16 mouse cellular contexts compared by ENCODE assay signal in genomic region chr5:134644121-134644520, GRCm38 (mm10). TPM values are rescaled to one million over a fixed set of nuclear protein-coding genes. Genes with fewer than 3 reads are reported as not detected.
DNase-seq lines count a peak whose midpoint lies in the region; ATAC-seq and TF ChIP-seq lines count a peak whose summit lies in the region.
"Had no signal": no experiment of that assay in that cellular context is flagged by ENCODE, and none has a peak within 500 bp of the region (broad histone marks: within the 10 kb centered on the region; RNA-seq: fewer than 3 reads in every experiment).

No protein-coding gene starts in this region.

- no peak overlapping the region for H3K4me3 ChIP-seq in heart, embryonic 13.5 days
- no peak overlapping the region for H3K4me3 ChIP-seq in left cerebral cortex, adult 2 months
- H3K4me3 ChIP-seq in intestine, postnatal 0 days (ENCODE audit: low read depth, low read length) = no peak overlapping the region
- H3K4me3 ChIP-seq: embryonic facial prominence, embryonic 10.5 days; liver, embryonic 15.5 days; midbrain, embryonic 12.5 days; stomach, embryonic 15.5 days had no signal

- ATAC-seq in heart, embryonic 13.5 days (ENCODE audit: extremely low read depth, insufficient number of reproducible peaks, low FRiP score, low TSS enrichment) = no peak
- ATAC-seq in intestine, postnatal 0 days = no peak

- intact Hi-C loops in heart, postnatal 14 days (cut with DNase I) = no loop called here
- intact Hi-C loops in left cerebral cortex, adult 2 months (cut with DNase I) = no loop called here

- peak overlapping the region; percentile 36; the same call in 1 of the 2 replicates for H3K27ac ChIP-seq in heart, embryonic 13.5 days (replicated peaks)
- H3K27ac ChIP-seq in left cerebral cortex, adult 2 months = peak overlapping the region; percentile 53
- H3K27ac ChIP-seq in intestine, postnatal 0 days (ENCODE audit: low read depth, low read length) = peak overlapping the region; percentile 60
- H3K27ac ChIP-seq: embryonic facial prominence, embryonic 10.5 days; midbrain, embryonic 12.5 days; stomach, embryonic 15.5 days had no signal

- peak; percentile 2; the same call in 1 of the 2 replicates for TF ChIP-seq CTCF in left cerebral cortex, adult 2 months (IDR thresholded peaks at IDR 0.05)
- TF ChIP-seq CTCF in intestine, postnatal 0 days (IDR thresholded peaks at IDR 0.05; ENCODE audit: low read depth) = peak; percentile 41

- DNase-seq in heart, postnatal 14 days = no peak
- no peak for DNase-seq in left cerebral cortex, adult 2 months (ENCODE audit: extremely low spot score in 1 of 2, low spot score in 2 of 2)
- DNase-seq in left cerebral cortex, adult 11 months (ENCODE audit: low spot score) = no peak
- peak; percentile 58 for DNase-seq in 416B (ENCODE audit: low read depth)
- DNase-seq in gastrocnemius, adult 18-20 months (ENCODE audit: low spot score) = no peak
- no peak for DNase-seq in layer of hippocampus, adult 9-10 months (ENCODE audit: low spot score)
- DNase-seq: cerebellum, adult 9-11 months; kidney, adult 11 months; thymus, postnatal 25 days had no signal

- no peaks in the 10 kb centered on the region for H3K27me3 ChIP-seq in heart, embryonic 13.5 days (replicated peaks)
- no peaks in the 10 kb centered on the region for H3K27me3 ChIP-seq in intestine, postnatal 0 days (replicated peaks; ENCODE audit: control insufficient read depth, insufficient read depth, low read length)
- H3K27me3 ChIP-seq: liver, embryonic 15.5 days; midbrain, embryonic 12.5 days; stomach, embryonic 15.5 days had no signal

- no peak overlapping the region for H3K4me2 ChIP-seq in heart, embryonic 13.5 days
- no peak overlapping the region for H3K4me2 ChIP-seq in intestine, postnatal 0 days (replicated peaks; ENCODE audit: low read depth)
- H3K4me2 ChIP-seq: liver, embryonic 15.5 days; midbrain, embryonic 12.5 days; stomach, embryonic 15.5 days had no signal

- H3K4me1 ChIP-seq in heart, embryonic 13.5 days = peaks cover 15% of the 10 kb centered on the region
- H3K4me1 ChIP-seq in intestine, postnatal 0 days (replicated peaks; ENCODE audit: control insufficient read depth, insufficient read depth, low read length) = no peaks in the 10 kb centered on the region

- 69% methylated on average over 1 of the region's 1 CpGs for WGBS in heart, embryonic 13.5 days
- WGBS in intestine, postnatal 0 days = 80% methylated on average over 1 of the region's 1 CpGs

- no peaks in the 10 kb centered on the region for H3K36me3 ChIP-seq in heart, embryonic 13.5 days
- no peaks in the 10 kb centered on the region for H3K36me3 ChIP-seq in intestine, postnatal 0 days (ENCODE audit: control insufficient read depth, insufficient read depth)
- H3K36me3 ChIP-seq: embryonic facial prominence, embryonic 10.5 days; G1E; liver, embryonic 15.5 days; midbrain, embryonic 12.5 days; stomach, embryonic 15.5 days had no signal

- no peaks in the 10 kb centered on the region for H3K9me3 ChIP-seq in heart, embryonic 13.5 days
- H3K9me3 ChIP-seq in intestine, postnatal 0 days (ENCODE audit: control insufficient read depth) = no peaks in the 10 kb centered on the region
- H3K9me3 ChIP-seq: embryonic facial prominence, embryonic 10.5 days; G1E; liver, embryonic 15.5 days; midbrain, embryonic 12.5 days; stomach, embryonic 15.5 days had no signal

- H3K9ac ChIP-seq in heart, embryonic 13.5 days = no peak overlapping the region
- no peak overlapping the region for H3K9ac ChIP-seq in intestine, postnatal 0 days (ENCODE audit: low read depth, low read length)
- H3K9ac ChIP-seq: liver, embryonic 15.5 days; midbrain, embryonic 12.5 days; stomach, embryonic 15.5 days had no signal

RNA-seq across cellular contexts. Expression of gene Eif4h, which starts 4.8 kb away (rescaled TPM):
- 318 and 329 TPM in 2 replicates for polyA plus RNA-seq in heart, embryonic 13.5 days (2015; fragmentation: Nextera tagmentation; extraction: Ambion mirVana)
- total RNA-seq in heart, postnatal 14 days (2021) = 100 to 1,000 TPM; 165 to 170 TPM
- 100 to 1,000 TPM; 319 to 322 TPM for total RNA-seq in left cerebral cortex, adult 2 months (2021)
- 217 and 232 TPM in 2 replicates for polyA plus RNA-seq in intestine, postnatal 0 days (2015; fragmentation: Nextera tagmentation; extraction: Ambion mirVana)
- total RNA-seq in gastrocnemius, adult 18-20 months (2021) = 10 to 100 TPM; 84.8 to 94.1 TPM

RNA-seq across cellular contexts. Expression of gene Lat2, which starts 29.3 kb away (rescaled TPM):
- polyA plus RNA-seq in heart, embryonic 13.5 days (2015; fragmentation: Nextera tagmentation; extraction: Ambion mirVana) = 2.2 and 2.8 TPM in 2 replicates
- 1 to 10 TPM; 3.0 to 3.3 TPM for total RNA-seq in heart, postnatal 14 days (2021)
- total RNA-seq in left cerebral cortex, adult 2 months (2021) = 1 to 10 TPM; 3.4 to 3.9 TPM
- polyA plus RNA-seq in intestine, postnatal 0 days (2015; fragmentation: Nextera tagmentation; extraction: Ambion mirVana) = 1.3 and 1.4 TPM in 2 replicates
- total RNA-seq in gastrocnemius, adult 18-20 months (2021) = under 1 TPM; 0.57 to 0.83 TPM

RNA-seq across cellular contexts. Expression of gene Limk1, which starts 44.3 kb away (rescaled TPM):
- polyA plus RNA-seq in heart, embryonic 13.5 days (2015; fragmentation: Nextera tagmentation; extraction: Ambion mirVana) = 3.1 and 3.8 TPM in 2 replicates
- total RNA-seq in heart, postnatal 14 days (2021) = 1 to 10 TPM; 7.3 to 8.1 TPM
- total RNA-seq in left cerebral cortex, adult 2 months (2021) = 10 to 100 TPM; 59.8 to 65.4 TPM
- polyA plus RNA-seq in intestine, postnatal 0 days (2015; fragmentation: Nextera tagmentation; extraction: Ambion mirVana) = 1.7 and 1.8 TPM in 2 replicates
- total RNA-seq in gastrocnemius, adult 18-20 months (2021) = 1 to 10 TPM; 1.4 to 1.8 TPM

Comparison
In these comparisons a context has a peak if more than half of its experiments do, and no peak if none do; other contexts are left out.
1. RNA of gene Limk1, which starts 44.3 kb away (total RNA-seq): 59.8 to 65.4 TPM in left cerebral cortex, adult 2 months; 7.3 to 8.1 TPM in heart, postnatal 14 days and 1.4 to 1.8 TPM in gastrocnemius, adult 18-20 months; every median in the first group is over 4 times any median in the second.
2. Peak in every context shown above with its lines, with median percentiles within 50 percentile points of each other: H3K27ac ChIP-seq.